Mouse (Mus musculus): Measurements from ENCODE around the gene Rhov. TPM values are rescaled to one million over a fixed set of nuclear protein-coding genes. Genes with fewer than 3 reads are reported as not detected.

Gene Rhov
- polyA plus RNA-seq, 1 experiment from 2014 or later = 0.61 TPM

DNA sequence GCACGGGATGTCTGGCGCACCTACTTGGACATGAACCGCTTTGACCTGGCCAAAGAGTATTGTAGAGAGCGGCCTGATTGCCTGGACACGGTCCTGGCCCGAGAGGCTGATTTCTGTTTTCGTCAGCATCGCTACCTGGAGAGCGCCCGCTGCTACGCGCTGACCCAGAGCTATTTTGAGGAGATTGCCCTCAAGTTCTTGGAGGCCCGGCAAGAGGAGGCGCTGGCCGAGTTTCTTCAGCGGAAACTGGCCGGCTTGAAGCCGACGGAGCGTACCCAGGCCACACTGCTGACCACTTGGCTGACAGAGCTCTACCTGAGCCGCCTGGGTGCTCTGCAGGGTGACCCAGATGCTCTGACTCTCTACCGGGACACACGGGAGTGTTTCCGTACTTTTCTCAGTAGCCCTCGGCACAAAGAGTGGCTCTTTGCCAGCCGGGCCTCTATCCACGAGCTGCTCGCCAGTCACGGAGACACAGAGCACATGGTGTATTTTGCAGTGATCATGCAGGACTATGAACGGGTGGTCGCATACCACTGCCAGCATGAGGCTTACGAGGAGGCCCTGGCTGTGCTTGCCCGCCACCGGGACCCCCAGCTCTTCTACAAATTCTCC is 22.8 kb upstream of the Rhov start:
- H3K27me3 ChIP-seq (ENCODE audit: control insufficient read depth, insufficient read depth, low read length) = no peaks in the 10 kb centered on the region
- no peaks in the 10 kb centered on the region for H3K9me3 ChIP-seq (ENCODE audit: control insufficient read depth, low read length)
- no peak overlapping the region for H3K9ac ChIP-seq (ENCODE audit: low read depth, low read length)
- H3K4me1 ChIP-seq (ENCODE audit: control insufficient read depth, insufficient read depth, low read length) = peaks cover 6% of the 10 kb centered on the region; the same call in 1 of the 2 replicates
- WGBS = 92% methylated on average over 34 of the region's 34 CpGs
- no peak overlapping the region for H3K27ac ChIP-seq (ENCODE audit: low read depth, low read length)
- ATAC-seq (ENCODE audit: low FRiP score, low TSS enrichment) = no peak
- H3K4me2 ChIP-seq (replicated peaks; ENCODE audit: low read depth, low read length) = no peak overlapping the region
- H3K4me3 ChIP-seq (ENCODE audit: low read length) = no peak overlapping the region
- peaks cover 79% of the 10 kb centered on the region for H3K36me3 ChIP-seq (ENCODE audit: control insufficient read depth, insufficient read depth, low read length)

DNA sequence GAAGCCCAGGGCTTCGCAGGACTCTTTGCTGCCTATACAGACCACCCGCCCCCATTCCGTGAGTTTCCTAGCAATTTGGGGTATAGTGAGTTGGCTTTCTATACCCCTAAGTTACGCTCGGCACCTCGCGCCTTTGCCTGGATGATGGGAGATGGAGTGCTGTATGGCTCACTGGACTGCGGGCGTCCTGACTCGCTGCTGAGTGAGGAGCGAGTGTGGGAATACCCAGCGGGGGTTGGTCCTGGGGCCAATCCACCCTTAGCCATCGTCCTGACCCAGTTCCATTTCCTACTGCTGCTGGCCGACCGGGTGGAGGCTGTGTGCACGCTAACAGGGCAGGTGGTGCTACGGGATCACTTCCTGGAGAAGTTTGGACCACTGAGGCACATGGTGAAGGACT is 22.2 kb upstream of the Rhov start:
- peaks cover 74% of the 10 kb centered on the region for H3K36me3 ChIP-seq (ENCODE audit: control insufficient read depth, insufficient read depth, low read length)

DNA sequence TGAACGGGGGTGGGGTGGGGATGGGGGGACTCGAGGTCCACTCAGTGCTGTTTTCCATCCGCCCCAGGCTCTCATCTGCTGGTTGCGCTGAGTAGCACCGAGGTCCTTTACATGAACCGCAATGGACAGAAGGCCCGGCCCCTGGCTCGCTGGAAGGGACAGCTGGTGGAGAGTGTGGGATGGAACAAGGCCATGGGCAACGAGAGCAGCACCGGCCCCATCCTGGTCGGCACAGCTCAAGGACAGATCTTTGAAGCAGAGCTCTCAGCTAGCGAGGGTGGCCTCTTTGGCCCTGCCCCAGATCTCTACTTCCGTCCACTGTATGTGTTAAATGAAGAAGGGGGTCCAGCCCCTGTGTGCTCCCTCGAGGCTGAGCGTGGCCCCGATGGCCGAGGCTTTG is 21.8 kb upstream of the Rhov start:
- 92% methylated on average over 17 of the region's 17 CpGs for WGBS
- no peaks in the 10 kb centered on the region for H3K9me3 ChIP-seq (ENCODE audit: control insufficient read depth, low read length)
- H3K4me3 ChIP-seq (ENCODE audit: low read length) = no peak overlapping the region
- no peak overlapping the region for H3K9ac ChIP-seq (ENCODE audit: low read depth, low read length)
- H3K36me3 ChIP-seq (ENCODE audit: control insufficient read depth, insufficient read depth, low read length) = peaks cover 70% of the 10 kb centered on the region
- H3K4me1 ChIP-seq (ENCODE audit: control insufficient read depth, insufficient read depth, low read length) = peaks cover 6% of the 10 kb centered on the region; the same call in 1 of the 2 replicates
- no peaks in the 10 kb centered on the region for H3K27me3 ChIP-seq (ENCODE audit: control insufficient read depth, insufficient read depth, low read length)
- H3K4me2 ChIP-seq (replicated peaks; ENCODE audit: low read depth, low read length) = no peak overlapping the region
- H3K27ac ChIP-seq (ENCODE audit: low read depth, low read length) = no peak overlapping the region
- ATAC-seq (ENCODE audit: low FRiP score, low TSS enrichment) = no peak

More for the DNA sequence above, 22.2 kb upstream of the Rhov start:
- Histone ChIP-seq H3K9ac (ENCODE audit: low read depth, low read length) (no peak overlapping the region), H3K4me3 (ENCODE audit: low read length) (no peak overlapping the region), H3K27me3 (ENCODE audit: control insufficient read depth, insufficient read depth, low read length) (no peaks in the 10 kb centered on the region), H3K4me1 (ENCODE audit: control insufficient read depth, insufficient read depth, low read length) (peaks cover 6% of the 10 kb centered on the region; the same call in 1 of the 2 replicates), H3K4me2 (replicated peaks; ENCODE audit: low read depth, low read length) (no peak overlapping the region), H3K9me3 (ENCODE audit: control insufficient read depth, low read length) (no peaks in the 10 kb centered on the region), H3K27ac (ENCODE audit: low read depth, low read length) (no peak overlapping the region)
- no peak for ATAC-seq (ENCODE audit: low FRiP score, low TSS enrichment)
- WGBS = 94% methylated on average over 17 of the region's 17 CpGs

DNA sequence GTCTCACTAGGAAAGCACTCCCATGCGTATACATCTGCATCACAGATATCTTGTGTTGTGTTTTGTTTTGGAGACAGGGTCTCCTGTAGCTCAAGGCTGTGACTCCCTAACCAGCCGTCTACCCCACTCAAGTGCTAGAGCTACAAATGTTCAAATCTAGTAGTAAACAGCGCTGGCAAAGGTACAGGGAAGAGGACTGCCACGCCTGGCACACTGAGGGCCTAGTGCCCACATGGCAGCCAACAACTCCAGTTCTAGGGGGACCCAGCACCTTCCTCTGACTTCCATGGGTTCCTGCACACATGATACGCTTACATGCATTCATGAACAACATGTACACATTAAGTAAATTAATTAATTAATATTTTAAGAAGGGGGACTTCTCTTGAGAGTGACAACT is 21.2 kb upstream of the Rhov start:
- Histone ChIP-seq H3K36me3 (ENCODE audit: control insufficient read depth, insufficient read depth, low read length) (peaks cover 64% of the 10 kb centered on the region), H3K27me3 (ENCODE audit: control insufficient read depth, insufficient read depth, low read length) (no peaks in the 10 kb centered on the region), H3K9ac (ENCODE audit: low read depth, low read length) (no peak overlapping the region), H3K4me2 (replicated peaks; ENCODE audit: low read depth, low read length) (no peak overlapping the region), H3K27ac (ENCODE audit: low read depth, low read length) (no peak overlapping the region), H3K4me3 (ENCODE audit: low read length) (no peak overlapping the region), H3K4me1 (ENCODE audit: control insufficient read depth, insufficient read depth, low read length) (peaks cover 6% of the 10 kb centered on the region; the same call in 1 of the 2 replicates), H3K9me3 (ENCODE audit: control insufficient read depth, low read length) (no peaks in the 10 kb centered on the region)
- no peak for ATAC-seq (ENCODE audit: low FRiP score, low TSS enrichment)
- WGBS = 95% methylated on average over 5 of the region's 5 CpGs

DNA sequence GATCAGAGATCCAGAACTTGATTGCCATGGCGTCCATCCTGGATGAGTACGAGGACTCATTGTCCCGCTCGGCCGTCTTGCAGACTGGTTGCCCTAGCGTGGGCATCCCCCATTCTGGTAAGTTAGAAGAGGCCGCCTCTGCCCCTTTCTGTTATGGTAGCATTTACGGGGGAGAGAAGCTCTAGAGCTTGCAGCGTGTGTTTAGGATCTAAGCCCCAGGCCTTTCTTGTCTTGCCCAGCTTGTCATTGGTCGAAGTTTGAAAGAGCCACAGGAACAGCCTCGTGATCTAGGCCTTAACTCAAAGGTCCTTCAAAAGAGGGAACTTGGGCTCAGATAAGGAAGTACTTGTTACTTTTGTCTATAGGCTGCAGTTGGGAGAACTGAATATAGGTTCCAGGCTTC is 17.9 kb upstream of the Rhov start:
- H3K9me3 ChIP-seq (ENCODE audit: control insufficient read depth, low read length) = no peaks in the 10 kb centered on the region
- peak overlapping the region; percentile 83 for H3K4me2 ChIP-seq (replicated peaks; ENCODE audit: low read depth, low read length)
- WGBS = under 1% methylated on average over 11 of the region's 11 CpGs
- peak overlapping the region; percentile 88 for H3K4me3 ChIP-seq (ENCODE audit: low read length)
- no peaks in the 10 kb centered on the region for H3K27me3 ChIP-seq (ENCODE audit: control insufficient read depth, insufficient read depth, low read length)
- H3K9ac ChIP-seq (ENCODE audit: low read depth, low read length) = peak overlapping the region; percentile 79
- H3K27ac ChIP-seq (ENCODE audit: low read depth, low read length) = no peak overlapping the region; the same call in 1 of the 2 replicates
- peaks cover 38% of the 10 kb centered on the region for H3K36me3 ChIP-seq (ENCODE audit: control insufficient read depth, insufficient read depth, low read length)
- 0 out of 2 replicates have a peak, but pooled peaks have one; percentile 14 for ATAC-seq (ENCODE audit: low FRiP score, low TSS enrichment)
- H3K4me1 ChIP-seq (ENCODE audit: control insufficient read depth, insufficient read depth, low read length) = peaks cover 6% of the 10 kb centered on the region; the same call in 1 of the 2 replicates

DNA sequence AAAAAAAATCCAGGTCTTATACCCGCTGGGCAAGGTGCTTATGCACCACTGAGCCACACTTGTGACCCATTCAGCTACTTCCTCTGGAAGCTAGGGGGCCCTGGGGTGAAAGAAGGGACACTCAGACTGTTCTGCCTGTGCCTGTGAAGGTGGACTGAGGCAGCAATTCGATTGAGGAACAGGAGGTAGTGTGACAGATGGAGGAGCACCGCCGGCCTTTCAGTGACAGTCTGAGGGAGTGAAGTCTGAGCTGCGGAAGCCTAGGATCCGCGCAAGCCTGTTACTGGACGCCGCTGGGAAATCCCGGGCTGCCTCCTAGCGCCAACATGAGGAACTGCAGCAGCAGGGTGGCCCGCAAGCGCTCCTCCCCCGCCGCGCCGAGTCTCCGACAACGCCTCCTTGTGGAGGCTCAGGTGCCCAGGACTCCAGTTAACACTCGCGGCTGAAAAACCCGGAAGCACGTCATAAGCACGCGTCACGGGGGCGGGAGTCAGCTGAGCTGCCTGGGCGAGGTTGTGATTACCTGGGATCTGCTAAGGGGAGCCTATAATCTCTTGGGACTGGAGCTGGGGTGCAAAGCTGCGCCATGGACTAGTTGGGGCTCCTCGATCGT is 17.3 kb upstream of the Rhov start, which contains the start of gene Vps18:
Vps18 (plus strand) TSS at position 471 of the 613 bp plus-strand sequence.
- Histone ChIP-seq H3K9ac (ENCODE audit: low read depth, low read length) (peak within 1 kb of the TSS; percentile 79), H3K27ac (ENCODE audit: low read depth, low read length) (no peak within 1 kb of the TSS; the same call in 1 of the 2 replicates), H3K36me3 (ENCODE audit: control insufficient read depth, insufficient read depth, low read length) (peaks cover 32% of the 10 kb centered on the region), H3K27me3 (ENCODE audit: control insufficient read depth, insufficient read depth, low read length) (no peaks in the 10 kb centered on the region), H3K4me2 (replicated peaks; ENCODE audit: low read depth, low read length) (peak within 1 kb of the TSS; percentile 83), H3K9me3 (ENCODE audit: control insufficient read depth, low read length) (no peaks in the 10 kb centered on the region), H3K4me3 (ENCODE audit: low read length) (peak within 1 kb of the TSS; percentile 88), H3K4me1 (ENCODE audit: control insufficient read depth, insufficient read depth, low read length) (peaks cover 6% of the 10 kb centered on the region; the same call in 1 of the 2 replicates)
- ATAC-seq (ENCODE audit: low FRiP score, low TSS enrichment) = peak; percentile 94
- WGBS = under 1% methylated on average over 31 of the region's 31 CpGs

DNA sequence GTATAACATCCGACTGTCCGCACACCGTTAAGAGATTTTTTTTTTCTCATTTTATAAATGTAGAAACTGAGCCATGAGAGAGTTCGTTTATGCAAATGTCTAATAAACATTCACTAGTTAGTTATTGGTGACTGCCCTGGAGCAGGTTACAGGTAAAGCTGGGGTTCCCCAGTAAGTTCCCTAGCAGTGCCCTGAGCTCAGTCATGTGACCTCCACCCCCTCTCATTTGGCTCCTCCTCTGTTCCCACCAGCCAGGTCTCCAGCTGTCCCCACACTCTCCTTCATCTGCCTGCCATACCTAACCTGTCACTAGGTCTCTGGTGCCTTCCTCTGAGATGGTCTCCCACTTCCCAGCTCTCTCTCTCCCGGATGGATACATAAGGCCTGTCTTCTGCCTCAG is 16.3 kb upstream of the Rhov start:
- Histone ChIP-seq H3K4me3 (ENCODE audit: low read length) (no peak overlapping the region), H3K27ac (ENCODE audit: low read depth, low read length) (no peak overlapping the region), H3K4me2 (replicated peaks; ENCODE audit: low read depth, low read length) (no peak overlapping the region), H3K9me3 (ENCODE audit: control insufficient read depth, low read length) (no peaks in the 10 kb centered on the region), H3K4me1 (ENCODE audit: control insufficient read depth, insufficient read depth, low read length) (peaks cover 6% of the 10 kb centered on the region; the same call in 1 of the 2 replicates), H3K27me3 (ENCODE audit: control insufficient read depth, insufficient read depth, low read length) (no peaks in the 10 kb centered on the region), H3K9ac (ENCODE audit: low read depth, low read length) (no peak overlapping the region), H3K36me3 (ENCODE audit: control insufficient read depth, insufficient read depth, low read length) (peaks cover 22% of the 10 kb centered on the region)
- no peak for ATAC-seq (ENCODE audit: low FRiP score, low TSS enrichment)
- WGBS = 89% methylated on average over 5 of the region's 5 CpGs

DNA sequence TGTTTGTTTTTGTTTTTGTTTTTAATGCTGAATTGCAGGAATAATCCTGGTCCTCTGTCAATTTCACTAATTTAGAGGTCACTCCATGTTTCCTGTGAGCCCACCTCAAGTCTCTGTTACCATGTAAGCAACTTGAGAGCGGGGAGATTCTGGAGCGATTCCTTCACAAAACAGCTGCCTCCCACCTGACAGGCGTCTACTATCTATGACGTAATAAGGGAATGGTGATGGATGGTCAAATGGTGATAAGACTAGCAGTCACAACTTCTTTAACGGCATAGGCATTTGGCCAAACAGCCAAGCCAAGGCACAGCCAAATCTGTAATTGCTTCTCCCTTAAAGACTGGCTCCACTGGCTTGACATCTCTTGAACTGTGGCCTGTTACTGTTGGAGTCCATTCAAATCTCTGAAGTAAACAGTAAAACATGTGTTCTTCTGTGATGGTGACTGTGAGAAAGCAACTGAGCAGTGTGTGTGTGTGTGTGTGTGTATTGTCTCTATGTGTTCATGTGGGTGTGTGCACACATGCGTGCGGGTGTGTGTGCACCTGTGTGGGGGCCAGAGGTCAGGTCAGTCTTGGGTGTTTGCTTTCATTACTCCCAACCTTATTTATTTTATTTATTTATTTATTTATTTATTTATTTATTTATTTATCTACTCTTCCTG is 11.0 kb upstream of the Rhov start:
- 72% methylated on average over 7 of the region's 7 CpGs for WGBS
- Histone ChIP-seq H3K9me3 (ENCODE audit: control insufficient read depth, low read length) (no peaks in the 10 kb centered on the region), H3K27me3 (ENCODE audit: control insufficient read depth, insufficient read depth, low read length) (no peaks in the 10 kb centered on the region), H3K4me1 (ENCODE audit: control insufficient read depth, insufficient read depth, low read length) (no peaks in the 10 kb centered on the region), H3K36me3 (ENCODE audit: control insufficient read depth, insufficient read depth, low read length) (no peaks in the 10 kb centered on the region), H3K4me2 (replicated peaks; ENCODE audit: low read depth, low read length) (no peak overlapping the region), H3K27ac (ENCODE audit: low read depth, low read length) (no peak overlapping the region), H3K4me3 (ENCODE audit: low read length) (no peak overlapping the region), H3K9ac (ENCODE audit: low read depth, low read length) (no peak overlapping the region)
- ATAC-seq (ENCODE audit: low FRiP score, low TSS enrichment) = no peak

DNA sequence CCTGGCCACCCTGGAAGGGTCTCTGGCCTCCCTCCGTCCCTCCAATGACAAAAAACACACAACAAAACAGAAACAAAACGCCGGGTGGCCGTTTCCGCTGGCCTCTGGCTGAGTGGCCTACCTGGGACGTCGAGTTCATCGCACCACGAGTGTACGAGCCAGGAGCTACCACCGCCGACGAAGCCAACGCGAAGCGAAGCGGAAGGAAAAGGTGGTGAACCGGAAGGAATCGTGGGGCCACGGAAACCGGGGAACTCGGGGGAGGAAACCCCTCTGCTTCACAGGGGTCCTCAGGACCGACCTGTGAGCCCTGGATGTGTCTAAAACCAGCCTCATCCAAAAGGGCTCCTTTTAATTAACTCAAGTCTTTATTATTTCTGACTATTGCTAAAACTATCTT is 6.7 kb upstream of the Rhov start:
- Histone ChIP-seq H3K27me3 (ENCODE audit: control insufficient read depth, insufficient read depth, low read length) (no peaks in the 10 kb centered on the region), H3K4me3 (ENCODE audit: low read length) (no peak overlapping the region), H3K4me1 (ENCODE audit: control insufficient read depth, insufficient read depth, low read length) (no peaks in the 10 kb centered on the region), H3K4me2 (replicated peaks; ENCODE audit: low read depth, low read length) (no peak overlapping the region), H3K9me3 (ENCODE audit: control insufficient read depth, low read length) (no peaks in the 10 kb centered on the region), H3K36me3 (ENCODE audit: control insufficient read depth, insufficient read depth, low read length) (no peaks in the 10 kb centered on the region), H3K27ac (ENCODE audit: low read depth, low read length) (no peak overlapping the region), H3K9ac (ENCODE audit: low read depth, low read length) (no peak overlapping the region)
- 91% methylated on average over 23 of the region's 23 CpGs for WGBS
- ATAC-seq (ENCODE audit: low FRiP score, low TSS enrichment) = no peak
